Mouse (Mus musculus): ENCODE measurements around the gene Acadvl. TPM values are rescaled to one million over a fixed set of nuclear protein-coding genes. Genes with fewer than 3 reads are reported as not detected.

Acadvl gene
- polyA plus RNA-seq, 1 experiment from 2014 or later, result 57.6 TPM

DNA sequence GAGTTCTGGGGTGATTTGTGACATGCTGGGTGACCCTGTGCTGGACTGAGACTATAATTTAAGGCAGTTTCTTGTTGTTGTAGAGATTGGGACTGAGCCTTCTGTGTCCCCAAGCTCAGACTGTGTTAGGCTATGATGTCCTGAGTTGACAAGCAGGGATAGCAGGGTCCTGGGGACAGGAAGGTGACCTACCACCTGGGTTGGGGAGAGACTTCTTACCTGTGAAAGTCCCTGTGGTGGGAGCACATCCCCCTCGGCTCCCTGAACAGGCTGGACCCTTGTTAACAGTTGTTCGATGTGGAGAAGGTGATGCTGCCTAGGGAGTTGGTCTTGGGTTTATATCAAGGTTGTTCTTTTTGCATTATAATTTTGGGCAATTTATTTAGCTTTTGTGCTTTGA lies 12.7 kb downstream of the Acadvl start:
- ATAC-seq (ENCODE audit: insufficient read depth) (no peak), DNase-seq (no peak)
- H3K9me3 ChIP-seq (ENCODE audit: low read depth, low read length), result no peaks in the 10 kb centered on the region
- H3K36me3 ChIP-seq (ENCODE audit: insufficient read depth), result peaks cover 52% of the 10 kb centered on the region
- no peak for TF ChIP-seq CTCF (IDR thresholded peaks at IDR 0.05; ENCODE audit: low read depth)
- peak overlapping the region; percentile 13; the same call in 1 of the 2 replicates for H3K9ac ChIP-seq
- no peak overlapping the region for H3K27ac ChIP-seq (ENCODE audit: low read depth)
- 87% methylated on average over 2 of the region's 2 CpGs for whole genome bisulfite sequencing
- no peaks in the 10 kb centered on the region for H3K27me3 ChIP-seq (ENCODE audit: insufficient read depth, low read length)
- H3K4me3 ChIP-seq (ENCODE audit: low read depth, low read length), result peak overlapping the region; percentile 67
- peak overlapping the region; percentile 76 for H3K4me2 ChIP-seq
- H3K4me1 ChIP-seq (ENCODE audit: insufficient read depth), result peaks cover 17% of the 10 kb centered on the region

DNA sequence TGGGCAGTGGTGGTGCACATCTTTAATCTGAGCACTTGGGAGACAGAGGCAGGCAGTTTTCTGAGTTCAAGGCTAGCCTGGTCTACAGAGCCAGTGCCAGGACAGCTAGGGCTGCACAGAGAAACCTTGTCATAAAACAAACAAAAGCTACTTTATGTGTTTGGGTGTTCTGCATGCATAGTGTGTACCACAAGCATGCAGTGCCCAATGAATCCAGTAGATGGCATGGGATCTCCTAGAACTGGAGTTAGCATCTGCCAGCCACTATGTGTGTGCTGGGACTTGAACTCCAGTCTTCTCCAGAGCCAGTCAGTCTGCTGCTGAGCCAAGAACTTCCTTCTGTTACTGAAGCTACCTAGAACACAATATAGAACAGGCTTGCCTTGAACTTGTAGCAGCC lies 13.3 kb downstream of the Acadvl start:
- ATAC-seq (ENCODE audit: insufficient read depth), result no peak

DNA sequence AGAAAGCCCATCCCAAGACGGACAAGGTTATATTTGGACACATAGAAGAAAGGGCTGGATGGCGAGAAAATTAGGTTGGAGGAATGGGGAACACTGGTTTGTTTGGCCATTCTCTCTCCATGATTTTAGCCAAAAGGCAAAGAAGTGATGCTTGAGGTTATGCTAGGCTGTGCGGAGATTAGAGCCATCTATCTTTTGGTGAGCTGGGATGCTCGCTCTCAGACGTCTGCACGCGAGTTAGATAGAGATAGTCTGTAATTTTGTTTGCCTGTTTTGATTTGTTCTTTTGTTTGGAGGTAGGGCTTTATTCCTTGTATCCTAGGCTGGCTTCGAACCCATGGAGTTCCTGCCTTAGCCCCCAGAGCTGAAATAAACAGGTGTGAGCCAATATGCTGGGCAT lies 14.1 kb downstream of the Acadvl start:
- Histone ChIP-seq H3K27ac (ENCODE audit: low read depth) (peak overlapping the region; percentile 90), H3K4me1 (ENCODE audit: insufficient read depth) (peaks cover 18% of the 10 kb centered on the region), H3K4me3 (ENCODE audit: low read depth, low read length) (peak overlapping the region; percentile 67), H3K4me2 (peak overlapping the region; percentile 76), H3K9me3 (ENCODE audit: low read depth, low read length) (no peaks in the 10 kb centered on the region), H3K27me3 (ENCODE audit: insufficient read depth, low read length) (no peaks in the 10 kb centered on the region), H3K36me3 (ENCODE audit: insufficient read depth) (peaks cover 39% of the 10 kb centered on the region), H3K9ac (peak overlapping the region; percentile 67)
- 8% methylated on average over 8 of the region's 8 CpGs for WGBS
- no peak for ATAC-seq (ENCODE audit: insufficient read depth)
- DNase-seq, result no peak
- TF ChIP-seq CTCF (IDR thresholded peaks at IDR 0.05; ENCODE audit: low read depth), result no peak

More for the DNA sequence above, 13.3 kb downstream of the Acadvl start:
- peak; percentile 71 for TF ChIP-seq CTCF (IDR thresholded peaks at IDR 0.05; ENCODE audit: low read depth)
- Histone ChIP-seq H3K36me3 (ENCODE audit: insufficient read depth) (peaks cover 46% of the 10 kb centered on the region), H3K4me2 (peak overlapping the region; percentile 76), H3K9ac (0 out of 2 replicates have a peak overlapping the region, but pooled peaks have one; percentile 67), H3K27me3 (ENCODE audit: insufficient read depth, low read length) (no peaks in the 10 kb centered on the region), H3K9me3 (ENCODE audit: low read depth, low read length) (no peaks in the 10 kb centered on the region), H3K27ac (ENCODE audit: low read depth) (no peak overlapping the region), H3K4me3 (ENCODE audit: low read depth, low read length) (peak overlapping the region; percentile 67), H3K4me1 (ENCODE audit: insufficient read depth) (peaks cover 18% of the 10 kb centered on the region)
- peak; percentile 76 for DNase-seq

DNA sequence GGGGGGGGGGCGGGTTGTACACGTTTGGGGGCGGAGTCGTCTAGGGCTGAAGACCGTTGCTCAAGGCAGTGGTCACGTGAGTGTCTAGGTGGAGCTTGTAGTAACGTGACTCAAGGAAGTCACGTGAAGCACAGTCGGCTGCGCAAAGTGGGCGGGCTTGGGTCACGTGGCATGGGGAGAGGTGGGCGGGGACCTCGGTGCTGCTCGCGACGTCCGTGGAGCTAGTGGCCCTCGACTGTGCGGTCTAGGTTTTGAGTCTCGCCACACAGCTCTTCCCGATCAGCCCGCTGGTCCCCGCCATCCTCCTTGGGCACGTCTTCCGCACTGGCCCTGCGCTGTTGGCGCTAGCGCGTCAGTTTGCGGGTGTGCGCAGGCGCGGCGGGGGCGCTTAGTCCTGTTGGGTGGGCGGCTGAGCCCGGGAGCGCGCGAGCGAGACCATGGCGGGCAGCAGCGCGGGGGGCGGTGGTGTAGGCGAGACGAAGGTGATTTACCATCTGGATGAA lies 14.8 kb downstream of the Acadvl start, which contains the start of gene Dvl2:
Gene Dvl2 (plus strand): TSS at position 200 of the 503 bp plus-strand sequence.
- ATAC-seq (ENCODE audit: insufficient read depth) (peak; percentile 55), DNase-seq (peak; percentile 97)
- peak within 1 kb of the TSS; percentile 67 for H3K9ac ChIP-seq
- peaks cover 18% of the 10 kb centered on the region for H3K4me1 ChIP-seq (ENCODE audit: insufficient read depth)
- WGBS, result under 1% methylated on average over 48 of the region's 48 CpGs
- no peaks in the 10 kb centered on the region for H3K9me3 ChIP-seq (ENCODE audit: low read depth, low read length)
- peaks cover 32% of the 10 kb centered on the region for H3K36me3 ChIP-seq (ENCODE audit: insufficient read depth)
- H3K4me2 ChIP-seq, result peak within 1 kb of the TSS; percentile 76
- H3K27me3 ChIP-seq (ENCODE audit: insufficient read depth, low read length), result no peaks in the 10 kb centered on the region
- peak within 1 kb of the TSS; percentile 90 for H3K27ac ChIP-seq (ENCODE audit: low read depth)
- peak within 1 kb of the TSS; percentile 67 for H3K4me3 ChIP-seq (ENCODE audit: low read depth, low read length)
- no peak for TF ChIP-seq CTCF (IDR thresholded peaks at IDR 0.05; ENCODE audit: low read depth)

DNA sequence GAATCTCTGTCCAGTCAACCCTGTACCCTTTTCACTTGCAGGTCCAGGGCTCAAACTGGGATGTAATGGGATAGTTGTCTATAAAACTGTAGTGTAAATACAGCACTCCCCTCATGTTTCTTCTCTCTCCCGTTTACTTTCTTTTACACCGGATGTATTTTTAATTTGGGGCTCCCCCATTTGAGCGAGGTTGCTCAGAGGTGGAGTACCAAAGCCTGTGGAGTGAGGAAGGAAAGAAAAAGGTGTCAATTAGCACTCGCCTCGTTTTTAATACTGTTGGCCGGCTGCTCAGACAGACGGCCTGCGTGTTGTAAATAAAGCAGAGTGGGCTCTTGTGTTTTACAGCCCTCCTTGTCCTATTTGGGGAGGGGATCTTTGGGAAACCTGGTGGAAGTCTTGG lies 15.5 kb downstream of the Acadvl start:
- Histone ChIP-seq H3K4me2 (peak overlapping the region; percentile 37; the same call in 1 of the 2 replicates), H3K27me3 (ENCODE audit: insufficient read depth, low read length) (no peaks in the 10 kb centered on the region), H3K27ac (ENCODE audit: low read depth) (peak overlapping the region; percentile 63; the same call in 1 of the 2 replicates), H3K9ac (no peak overlapping the region), H3K36me3 (ENCODE audit: insufficient read depth) (peaks cover 27% of the 10 kb centered on the region), H3K9me3 (ENCODE audit: low read depth, low read length) (no peaks in the 10 kb centered on the region), H3K4me3 (ENCODE audit: low read depth, low read length) (peak overlapping the region; percentile 67; the same call in 1 of the 2 replicates), H3K4me1 (ENCODE audit: insufficient read depth) (peaks cover 18% of the 10 kb centered on the region)
- TF ChIP-seq CTCF (IDR thresholded peaks at IDR 0.05; ENCODE audit: low read depth), result no peak
- no peak for DNase-seq
- no peak for ATAC-seq (ENCODE audit: insufficient read depth)
- 81% methylated on average over 8 of the region's 8 CpGs for whole genome bisulfite sequencing

DNA sequence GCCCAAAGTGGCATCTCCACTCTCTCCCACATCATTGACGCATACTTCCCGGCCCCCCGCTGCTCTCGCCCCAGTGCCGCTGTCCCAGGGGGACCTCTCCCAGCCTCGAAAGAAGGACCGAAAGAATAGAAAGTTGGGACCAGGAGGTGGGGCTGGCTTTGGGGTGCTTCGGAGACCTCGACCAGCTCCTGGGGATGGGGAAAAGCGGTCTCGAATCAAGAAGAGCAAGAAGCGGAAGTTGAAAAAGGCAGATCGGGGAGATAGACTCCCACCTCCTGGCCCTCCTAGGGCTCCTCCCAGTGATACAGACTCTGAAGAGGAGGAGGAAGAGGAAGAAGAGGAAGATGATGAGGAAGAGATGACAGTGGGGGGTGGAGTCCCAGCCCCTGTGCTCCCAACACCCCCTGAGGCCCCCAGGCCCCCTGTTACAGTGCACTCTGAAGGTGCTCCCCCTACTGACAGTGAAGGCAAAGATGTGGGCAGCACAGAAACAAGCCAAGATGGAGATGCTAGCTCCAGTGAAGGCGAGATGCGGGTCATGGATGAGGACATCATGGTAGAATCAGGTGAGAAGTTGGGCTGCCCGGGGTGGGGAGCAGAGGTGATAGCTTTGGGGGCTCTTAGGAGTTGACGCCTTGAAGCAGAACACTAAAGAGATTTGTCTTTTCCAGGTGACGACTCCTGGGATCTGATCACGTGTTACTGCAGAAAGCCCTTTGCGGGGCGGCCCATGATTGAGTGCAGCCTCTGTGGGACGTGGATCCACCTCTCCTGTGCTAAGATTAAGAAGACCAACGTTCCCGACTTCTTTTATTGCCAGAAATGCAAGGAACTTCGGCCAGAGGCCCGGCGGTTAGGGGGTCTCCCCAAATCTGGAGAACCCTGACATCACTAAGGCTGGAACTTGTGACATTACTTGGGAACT lies 16.4 kb downstream of the Acadvl start:
- ATAC-seq (ENCODE audit: insufficient read depth) (no peak), DNase-seq (no peak)
- peak; percentile 37 for TF ChIP-seq CTCF (IDR thresholded peaks at IDR 0.05; ENCODE audit: low read depth)
- WGBS, result 90% methylated on average over 27 of the region's 27 CpGs
- no peak overlapping the region for H3K27ac ChIP-seq (ENCODE audit: low read depth)
- no peaks in the 10 kb centered on the region for H3K9me3 ChIP-seq (ENCODE audit: low read depth, low read length)
- H3K4me1 ChIP-seq (ENCODE audit: insufficient read depth), result peaks cover 18% of the 10 kb centered on the region
- no peak overlapping the region for H3K4me3 ChIP-seq (ENCODE audit: low read depth, low read length)
- no peak overlapping the region for H3K4me2 ChIP-seq
- no peak overlapping the region for H3K9ac ChIP-seq
- peaks cover 35% of the 10 kb centered on the region for H3K36me3 ChIP-seq (ENCODE audit: insufficient read depth)
- no peaks in the 10 kb centered on the region for H3K27me3 ChIP-seq (ENCODE audit: insufficient read depth, low read length)

DNA sequence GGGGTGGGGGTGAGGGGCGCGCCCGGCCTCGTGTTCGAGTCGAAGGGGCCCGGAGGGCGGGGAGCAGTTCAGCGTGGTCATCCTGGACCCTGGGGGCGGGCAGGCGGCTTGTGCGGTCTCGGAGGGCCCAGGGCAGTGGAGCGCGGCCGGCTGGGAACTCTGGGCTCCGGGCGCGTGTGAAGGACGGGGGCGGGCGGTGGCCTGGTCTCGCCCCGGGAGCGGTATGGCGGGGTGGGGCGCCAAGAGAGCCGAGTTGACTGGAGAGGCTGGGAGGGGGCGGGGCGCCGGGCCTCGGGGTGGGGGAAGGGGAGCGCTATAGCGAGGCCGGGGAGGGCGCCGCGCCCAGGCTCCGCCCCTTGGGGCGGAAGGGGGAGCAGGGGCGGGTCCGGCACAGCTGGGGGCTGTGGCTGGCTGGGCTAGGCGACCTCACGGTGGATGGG lies 18.1 kb downstream of the Acadvl start:
- TF ChIP-seq CTCF (IDR thresholded peaks at IDR 0.05; ENCODE audit: low read depth), result no peak
- peak; percentile 90 for DNase-seq
- H3K4me1 ChIP-seq (ENCODE audit: insufficient read depth), result peaks cover 15% of the 10 kb centered on the region
- no peaks in the 10 kb centered on the region for H3K27me3 ChIP-seq (ENCODE audit: insufficient read depth, low read length)
- 1% methylated on average over 40 of the region's 44 CpGs for WGBS
- H3K27ac ChIP-seq (ENCODE audit: low read depth), result peak overlapping the region; percentile 98
- peak overlapping the region; percentile 63 for H3K4me2 ChIP-seq
- H3K4me3 ChIP-seq (ENCODE audit: low read depth, low read length), result peak overlapping the region; percentile 98
- H3K36me3 ChIP-seq (ENCODE audit: insufficient read depth), result peaks cover 42% of the 10 kb centered on the region
- no peaks in the 10 kb centered on the region for H3K9me3 ChIP-seq (ENCODE audit: low read depth, low read length)
- ATAC-seq (ENCODE audit: insufficient read depth), result peak; percentile 59
- peak overlapping the region; percentile 85 for H3K9ac ChIP-seq
